Mouse (Mus musculus): ENCODE measurements around the gene Rai1. TPM values are rescaled to one million over a fixed set of nuclear protein-coding genes. Genes with fewer than 3 reads are reported as not detected.

The Rai1 gene
- polyA plus RNA-seq, 2 experiments = 4.5 to 7.2 TPM

GRCm38 (mm10) chr11:60113624-60114023 lies 8.8 kb downstream of the Rai1 start:
- peak overlapping the region; percentile 63 for H3K27ac ChIP-seq
- no peak for ATAC-seq (ENCODE audit: insufficient read depth)
- peaks cover 45 to 65% of the 10 kb centered on the region in 2 experiments for H3K4me1 ChIP-seq (replicated peaks; ENCODE audit: control insufficient read depth in 2 of 2, insufficient read depth in 2 of 2, low read length in 1 of 2)

GRCm38 (mm10) chr11:60114296-60115023 lies 9.6 kb downstream of the Rai1 start:
- TF ChIP-seq CTCF (IDR thresholded peaks at IDR 0.05; ENCODE audit: low read depth) = no peak
- TF ChIP-seq EP300 (IDR thresholded peaks at IDR 0.05; ENCODE audit: low read depth) = no peak
- ATAC-seq (ENCODE audit: insufficient read depth) (peak; percentile 37; the same call in 1 of the 2 replicates), DNase-seq (ENCODE audit: low read depth in 3 of 3, low spot score in 3 of 3) (no peak)
- no peaks in the 10 kb centered on the region for H3K36me3 ChIP-seq (replicated peaks; ENCODE audit: control insufficient read depth, insufficient read depth, low read depth)
- peak overlapping the region; percentile 59 to 71 for H3K4me3 ChIP-seq (ENCODE audit: insufficient read depth in 1 of 2, low read depth in 2 of 2, low read length in 2 of 2)
- H3K4me1 ChIP-seq (replicated peaks; ENCODE audit: control insufficient read depth in 2 of 2, insufficient read depth in 2 of 2, low read length in 1 of 2) = peaks cover 40 to 59% of the 10 kb centered on the region in 2 experiments
- H3K27me3 ChIP-seq (ENCODE audit: control insufficient read depth, insufficient read depth, low read length) = no peaks in the 10 kb centered on the region
- peak overlapping the region; percentile 84 for H3K9ac ChIP-seq (replicated peaks)
- H3K4me2 ChIP-seq (ENCODE audit: low read depth) = peak overlapping the region; percentile 87
- 2% methylated on average over 21 of the region's 21 CpGs for WGBS (ENCODE audit: insufficient replicate concordance)
- H3K9me3 ChIP-seq (ENCODE audit: control insufficient read depth, low read length) = no peaks in the 10 kb centered on the region
- peak overlapping the region; percentile 63 for H3K27ac ChIP-seq

More at GRCm38 (mm10) chr11:60113624-60114023, 8.8 kb downstream of the Rai1 start:
- no peak for TF ChIP-seq CTCF (IDR thresholded peaks at IDR 0.05; ENCODE audit: low read depth)
- TF ChIP-seq EP300 (IDR thresholded peaks at IDR 0.05; ENCODE audit: low read depth) = no peak
- no peaks in the 10 kb centered on the region for H3K27me3 ChIP-seq (ENCODE audit: control insufficient read depth, insufficient read depth, low read length)
- peak overlapping the region; percentile 87 for H3K4me2 ChIP-seq (ENCODE audit: low read depth)
- peak overlapping the region; percentile 84 for H3K9ac ChIP-seq (replicated peaks)
- no peaks in the 10 kb centered on the region for H3K36me3 ChIP-seq (replicated peaks; ENCODE audit: control insufficient read depth, insufficient read depth, low read depth)
- H3K4me3 ChIP-seq (ENCODE audit: insufficient read depth in 1 of 2, low read depth in 2 of 2, low read length in 2 of 2) = peak overlapping the region; percentile 59 to 71
- no peak for DNase-seq (ENCODE audit: low read depth in 3 of 3, low spot score in 3 of 3)
- 6% methylated on average over 4 of the region's 4 CpGs for WGBS (ENCODE audit: insufficient replicate concordance)
- no peaks in the 10 kb centered on the region for H3K9me3 ChIP-seq (ENCODE audit: control insufficient read depth, low read length)

DNA sequence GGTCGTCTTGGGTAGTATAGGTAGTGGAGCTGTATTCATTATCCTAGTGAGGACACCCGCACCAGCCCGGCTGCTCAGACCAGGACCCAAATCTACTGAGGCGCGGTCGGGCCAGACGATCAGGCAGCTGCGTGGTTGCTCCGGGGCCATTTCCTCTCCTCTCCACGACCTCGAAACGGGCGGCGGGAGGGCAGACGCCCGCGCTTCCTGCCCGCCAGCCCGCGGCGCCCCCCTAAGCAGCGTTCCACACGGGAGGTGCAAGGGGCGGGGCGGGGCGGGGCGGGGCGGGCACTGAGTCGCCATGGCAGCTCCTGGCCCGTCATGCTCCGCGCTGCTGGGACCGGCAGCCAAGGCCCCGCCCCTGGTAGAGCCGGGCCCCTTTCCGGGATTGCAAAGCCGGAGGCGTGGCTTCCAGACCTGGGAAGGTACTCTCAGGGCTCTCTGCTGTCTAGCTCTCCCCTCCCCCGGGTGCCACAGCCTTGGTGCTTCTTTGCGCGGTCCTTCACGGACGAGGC lies 10.3 kb downstream of the Rai1 start:
- Histone ChIP-seq H3K27ac (peak overlapping the region; percentile 82), H3K9ac (replicated peaks) (peak overlapping the region; percentile 84), H3K9me3 (ENCODE audit: control insufficient read depth, low read length) (no peaks in the 10 kb centered on the region), H3K4me3 (ENCODE audit: insufficient read depth in 1 of 2, low read depth in 2 of 2, low read length in 2 of 2) (peak overlapping the region; percentile 62 to 71), H3K4me1 (replicated peaks; ENCODE audit: control insufficient read depth in 2 of 2, insufficient read depth in 2 of 2, low read length in 1 of 2) (peaks cover 40 to 55% of the 10 kb centered on the region in 2 experiments), H3K36me3 (replicated peaks; ENCODE audit: control insufficient read depth, insufficient read depth, low read depth) (no peaks in the 10 kb centered on the region), H3K4me2 (ENCODE audit: low read depth) (peak overlapping the region; percentile 87), H3K27me3 (ENCODE audit: control insufficient read depth, insufficient read depth, low read length) (no peaks in the 10 kb centered on the region)
- TF ChIP-seq CTCF (IDR thresholded peaks at IDR 0.05; ENCODE audit: low read depth) (0 out of 2 replicates have a peak, but pooled peaks have one; percentile 21), EP300 (IDR thresholded peaks at IDR 0.05; ENCODE audit: low read depth) (no peak)
- WGBS (ENCODE audit: insufficient replicate concordance) = under 1% methylated on average over 40 of the region's 43 CpGs
- DNase-seq (ENCODE audit: low read depth in 3 of 3, low spot score in 3 of 3) = peak; percentile 92 to 93 (median 92)
- ATAC-seq (ENCODE audit: insufficient read depth) = peak; percentile 91

DNA sequence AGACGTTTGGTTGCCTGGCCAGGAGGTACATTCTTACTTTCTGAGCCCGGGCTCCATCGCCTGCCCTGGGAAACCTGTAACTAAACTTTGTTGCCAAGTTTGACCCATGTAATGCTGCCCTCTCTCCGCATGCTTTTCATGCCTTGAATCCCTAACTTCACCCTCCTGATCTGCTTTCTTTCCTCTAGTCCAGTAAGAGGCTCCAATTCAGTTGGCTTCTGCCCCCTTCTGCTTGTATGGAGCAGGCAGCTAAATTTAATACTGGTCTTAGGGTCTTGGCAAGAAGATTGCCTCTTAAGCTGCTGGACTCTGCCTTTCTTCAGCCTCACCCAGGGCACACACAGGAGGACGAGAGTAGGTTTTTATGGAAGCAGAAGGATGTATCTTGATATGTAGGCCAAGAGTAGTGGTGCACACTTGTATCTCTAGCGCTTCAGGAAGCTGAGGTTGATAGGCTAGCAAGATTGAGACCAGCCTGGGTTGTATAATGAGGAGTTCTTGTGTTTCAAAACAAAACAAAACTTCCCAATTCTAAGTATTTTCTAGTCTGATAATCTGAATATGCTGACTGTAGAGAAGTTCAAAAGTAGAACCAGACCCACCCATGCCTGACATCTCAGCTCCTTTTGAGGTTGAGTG lies 10.9 kb downstream of the Rai1 start:
- no peak for DNase-seq (ENCODE audit: low read depth in 3 of 3, low spot score in 3 of 3)
- H3K27me3 ChIP-seq (ENCODE audit: control insufficient read depth, insufficient read depth, low read length) = no peaks in the 10 kb centered on the region
- no peak for ATAC-seq (ENCODE audit: insufficient read depth)
- peaks cover 40 to 50% of the 10 kb centered on the region in 2 experiments for H3K4me1 ChIP-seq (replicated peaks; ENCODE audit: control insufficient read depth in 2 of 2, insufficient read depth in 2 of 2, low read length in 1 of 2)
- H3K9me3 ChIP-seq (ENCODE audit: control insufficient read depth, low read length) = no peaks in the 10 kb centered on the region
- peak overlapping the region; percentile 87 for H3K4me2 ChIP-seq (ENCODE audit: low read depth)
- peak overlapping the region; percentile 62 to 71 for H3K4me3 ChIP-seq (ENCODE audit: insufficient read depth in 1 of 2, low read depth in 2 of 2, low read length in 2 of 2)
- no peak; the same call in 1 of the 2 replicates for TF ChIP-seq CTCF (IDR thresholded peaks at IDR 0.05; ENCODE audit: low read depth)
- no peak for TF ChIP-seq EP300 (IDR thresholded peaks at IDR 0.05; ENCODE audit: low read depth)
- 17% methylated on average over 6 of the region's 6 CpGs for WGBS (ENCODE audit: insufficient replicate concordance)
- peak overlapping the region; percentile 82 for H3K27ac ChIP-seq
- H3K9ac ChIP-seq (replicated peaks) = peak overlapping the region; percentile 84
- no peaks in the 10 kb centered on the region for H3K36me3 ChIP-seq (replicated peaks; ENCODE audit: control insufficient read depth, insufficient read depth, low read depth)
